Comparison of ENCODE assay signal across 8 mouse cellular contexts in genomic region chr15:79671828-79672348, GRCm38 (mm10). TPM values are rescaled to one million over a fixed set of nuclear protein-coding genes. Genes with fewer than 3 reads are reported as not detected.
DNase-seq lines count a peak whose midpoint lies in the region; ATAC-seq and TF ChIP-seq lines count a peak whose summit lies in the region.
"Not testable (repeated sequence)": the region's sequence is repeated elsewhere in the genome, so short reads cannot be mapped to it uniquely, and the experiment has no call there.

No protein-coding gene starts in this region.

- H3K4me2 ChIP-seq in CH12.LX (ENCODE audit: insufficient read depth, low read depth, poor library complexity, severe bottlenecking) = peak overlapping the region; percentile 96
- peak overlapping the region; percentile 70 for H3K4me2 ChIP-seq in embryonic facial prominence, embryonic 11.5 days (ENCODE audit: low read depth, low read length)
- peak overlapping the region; percentile 91 for H3K4me2 ChIP-seq in forebrain, postnatal 0 days (ENCODE audit: low read depth)
- peak overlapping the region; percentile 78 for H3K4me2 ChIP-seq in hindbrain, embryonic 13.5 days
- peak overlapping the region; percentile 82 for H3K4me2 ChIP-seq in kidney, postnatal 0 days (ENCODE audit: low read length)
- peak overlapping the region; percentile 79 for H3K4me2 ChIP-seq in liver, embryonic 13.5 days
- H3K4me2 ChIP-seq in midbrain, embryonic 13.5 days (replicated peaks) = peak overlapping the region; percentile 90

- not testable (repeated sequence) for H3K27me3 ChIP-seq in CH12.LX (replicated peaks); embryonic facial prominence, embryonic 11.5 days (ENCODE audit: control insufficient read depth, insufficient read depth, low read length); forebrain, postnatal 0 days (ENCODE audit: insufficient read depth, low read length); hindbrain, embryonic 13.5 days; kidney, postnatal 0 days (ENCODE audit: insufficient read depth, low read length); liver, embryonic 13.5 days; midbrain, embryonic 13.5 days; small intestine, adult 2 months (ENCODE audit: control insufficient read depth, insufficient read depth, low read length)

- 84% methylated on average over 11 of the region's 11 CpGs for WGBS in embryonic facial prominence, embryonic 11.5 days
- WGBS in forebrain, postnatal 0 days = 77% methylated on average over 11 of the region's 11 CpGs
- 87% methylated on average over 11 of the region's 11 CpGs for WGBS in hindbrain, embryonic 13.5 days
- 77% methylated on average over 11 of the region's 11 CpGs for WGBS in kidney, postnatal 0 days
- WGBS in liver, embryonic 13.5 days (ENCODE audit: insufficient replicate concordance) = 74% methylated on average over 11 of the region's 11 CpGs
- WGBS in midbrain, embryonic 13.5 days = 88% methylated on average over 11 of the region's 11 CpGs
- 37% methylated on average over 11 of the region's 11 CpGs for WGBS in small intestine, adult 2 months

- H3K27ac ChIP-seq in CH12.LX (ENCODE audit: insufficient read depth, low read depth); embryonic facial prominence, embryonic 11.5 days (replicated peaks; ENCODE audit: low read depth, low read length); forebrain, postnatal 0 days (ENCODE audit: low read depth, low read length); hindbrain, embryonic 13.5 days; kidney, postnatal 0 days; liver, embryonic 13.5 days; midbrain, embryonic 13.5 days; small intestine, adult 2 months (ENCODE audit: insufficient read depth, low read depth, low read length): not testable (repeated sequence)

- not testable (repeated sequence) for DNase-seq in CH12.LX (ENCODE audit: extremely low read depth); embryonic facial prominence, embryonic 11.5 days (ENCODE audit: low spot score); forebrain, postnatal 0 days; kidney, postnatal 0 days (ENCODE audit: low spot score); liver, embryonic 13.5 days

- H3K9me3 ChIP-seq in CH12.LX (replicated peaks; ENCODE audit: low read length); embryonic facial prominence, embryonic 11.5 days (replicated peaks; ENCODE audit: control insufficient read depth, low read length); forebrain, postnatal 0 days (ENCODE audit: low read length); hindbrain, embryonic 13.5 days; kidney, postnatal 0 days (replicated peaks; ENCODE audit: low read length); liver, embryonic 13.5 days (replicated peaks); midbrain, embryonic 13.5 days: not testable (repeated sequence)

- TF ChIP-seq RAD21 in CH12.LX (IDR thresholded peaks at IDR 0.05; ENCODE audit: low read depth, low read length) = not testable (repeated sequence)

- TF ChIP-seq POLR2A in CH12.LX (IDR thresholded peaks at IDR 0.05; ENCODE audit: low read depth, low read length); small intestine, adult 2 months (IDR thresholded peaks at IDR 0.05; ENCODE audit: low read depth, low read length): not testable (repeated sequence)

- not testable (repeated sequence) for TF ChIP-seq CTCF in CH12.LX (conservative IDR thresholded peaks at IDR 0.05 in 1 of 2, IDR thresholded peaks at IDR 0.05 in 1 of 2; ENCODE audit: low read depth in 2 of 2, low read length in 2 of 2); forebrain, postnatal 0 days (IDR thresholded peaks at IDR 0.05; ENCODE audit: low read depth); kidney, postnatal 0 days (IDR thresholded peaks at IDR 0.05; ENCODE audit: low read depth); small intestine, adult 2 months (IDR thresholded peaks at IDR 0.05; ENCODE audit: extremely low read depth, insufficient read length, insufficient replicate concordance, low read depth, low read length)

- peaks cover 2 to 24% of the 10 kb centered on the region in 2 experiments for H3K4me1 ChIP-seq in CH12.LX (ENCODE audit: control insufficient read depth in 1 of 2, insufficient read depth in 2 of 2)
- not testable (repeated sequence) for H3K4me1 ChIP-seq in embryonic facial prominence, embryonic 11.5 days (ENCODE audit: control insufficient read depth, insufficient read depth, low read length); forebrain, postnatal 0 days (ENCODE audit: insufficient read depth); hindbrain, embryonic 13.5 days (replicated peaks); kidney, postnatal 0 days (replicated peaks; ENCODE audit: insufficient read depth, low read length); midbrain, embryonic 13.5 days (replicated peaks); small intestine, adult 2 months (ENCODE audit: control insufficient read depth, insufficient read depth, insufficient read length, low read length)
- H3K4me1 ChIP-seq in liver, embryonic 13.5 days (replicated peaks) = peaks cover 30% of the 10 kb centered on the region

- H3K36me3 ChIP-seq in CH12.LX (replicated peaks in 1 of 2; ENCODE audit: control insufficient read depth in 1 of 2, insufficient read depth in 1 of 2, low read length in 1 of 2) = peaks cover 40 to 63% of the 10 kb centered on the region in 2 experiments
- H3K36me3 ChIP-seq in embryonic facial prominence, embryonic 11.5 days (replicated peaks; ENCODE audit: control insufficient read depth, insufficient read depth, low read depth, low read length) = not testable (repeated sequence)
- H3K36me3 ChIP-seq in forebrain, postnatal 0 days (ENCODE audit: insufficient read depth) = peaks cover 47% of the 10 kb centered on the region
- H3K36me3 ChIP-seq in hindbrain, embryonic 13.5 days = peaks cover 58% of the 10 kb centered on the region
- peaks cover 35% of the 10 kb centered on the region for H3K36me3 ChIP-seq in kidney, postnatal 0 days (ENCODE audit: insufficient read depth, low read length)
- H3K36me3 ChIP-seq in liver, embryonic 13.5 days = peaks cover 55% of the 10 kb centered on the region
- peaks cover 60% of the 10 kb centered on the region for H3K36me3 ChIP-seq in midbrain, embryonic 13.5 days
- H3K36me3 ChIP-seq in small intestine, adult 2 months (ENCODE audit: control insufficient read depth, insufficient read depth, low read length) = peaks cover 32% of the 10 kb centered on the region

- ATAC-seq in embryonic facial prominence, embryonic 11.5 days (replicated peaks; ENCODE audit: insufficient number of reproducible peaks, low FRiP score, low TSS enrichment, low read depth); forebrain, postnatal 0 days; hindbrain, embryonic 13.5 days (ENCODE audit: low FRiP score); kidney, postnatal 0 days (replicated peaks; ENCODE audit: low FRiP score, low read depth); liver, embryonic 13.5 days (ENCODE audit: low read depth); midbrain, embryonic 13.5 days: not testable (repeated sequence)

- peak overlapping the region; percentile 46; the same call in 1 of the 2 replicates for H3K9ac ChIP-seq in CH12.LX (ENCODE audit: insufficient read depth, low read depth)
- not testable (repeated sequence) for H3K9ac ChIP-seq in embryonic facial prominence, embryonic 11.5 days (replicated peaks; ENCODE audit: low read length); forebrain, postnatal 0 days; hindbrain, embryonic 13.5 days; kidney, postnatal 0 days (ENCODE audit: low read depth, low read length); midbrain, embryonic 13.5 days (replicated peaks)
- H3K9ac ChIP-seq in liver, embryonic 13.5 days = peak overlapping the region; percentile 91

- H3K79me2 ChIP-seq in CH12.LX (replicated peaks; ENCODE audit: control insufficient read depth, extremely low read depth, insufficient read depth, poor library complexity, severe bottlenecking) = peaks cover 21% of the 10 kb centered on the region

- dilution Hi-C loops in CH12.LX (cut with MboI; ENCODE audit: extremely low pct_ligation_motif_present, extremely low pct_unique_long_range_greater_than_20kb, low sequenced_read_pairs) = not testable (repeated sequence)

- TF ChIP-seq EP300 in CH12.LX (IDR thresholded peaks at IDR 0.05; ENCODE audit: low read length) = not testable (repeated sequence)

- peak overlapping the region; percentile 57 to 89 (median 62) for H3K4me3 ChIP-seq in CH12.LX (replicated peaks in 1 of 3; ENCODE audit: low read depth in 2 of 3, low read length in 2 of 3, poor library complexity in 1 of 3)
- peak overlapping the region; percentile 89 for H3K4me3 ChIP-seq in embryonic facial prominence, embryonic 11.5 days (ENCODE audit: low read depth, low read length)
- H3K4me3 ChIP-seq in forebrain, postnatal 0 days (ENCODE audit: low read depth, low read length) = peak overlapping the region; percentile 69; the same call in 1 of the 2 replicates
- peak overlapping the region; percentile 93 for H3K4me3 ChIP-seq in hindbrain, embryonic 13.5 days
- H3K4me3 ChIP-seq in kidney, postnatal 0 days (replicated peaks; ENCODE audit: low read depth, low read length) = 0 out of 2 replicates have a peak overlapping the region, but pooled peaks have one; percentile 85
- H3K4me3 ChIP-seq in liver, embryonic 13.5 days (replicated peaks) = peak overlapping the region; percentile 91
- peak overlapping the region; percentile 93 for H3K4me3 ChIP-seq in midbrain, embryonic 13.5 days (replicated peaks)
- peak overlapping the region; percentile 100 for H3K4me3 ChIP-seq in small intestine, adult 2 months (ENCODE audit: low read depth, low read length)

- in situ Hi-C loops in CH12.LX (cut with MboI; ENCODE audit: low pct_ligation_motif_present, low pct_unique_long_range_greater_than_20kb, low sequenced_read_pairs) = not testable (repeated sequence)

RNA-seq across cellular contexts. Expression of gene Tomm22, which starts 1.2 kb away (rescaled TPM):
- total RNA-seq in CH12.LX (2012; rRNA removed) = 109 and 142 TPM in 2 replicates
- total RNA-seq in CH12.LX (2014; rRNA removed) = 495 and 496 TPM in 2 replicates
- 212 and 234 TPM in 2 replicates for polyA plus RNA-seq in CH12.LX (2012; ENCODE audit: insufficient read length, low read depth)
- 308 and 320 TPM in 2 replicates for polyA plus RNA-seq in embryonic facial prominence, embryonic 11.5 days (2014; fragmentation: Nextera tagmentation; extraction: Ambion mirVana)
- total RNA-seq in forebrain, postnatal 0 days (2014; rRNA removed) = 132 and 167 TPM in 2 replicates
- polyA plus RNA-seq in forebrain, postnatal 0 days (2015; fragmentation: Nextera tagmentation; extraction: Ambion mirVana) = 248 and 266 TPM in 2 replicates
- polyA plus RNA-seq in hindbrain, embryonic 13.5 days (2015; fragmentation: Nextera tagmentation; extraction: Ambion mirVana) = 246 and 253 TPM in 2 replicates
- 264 TPM in 2 replicates for polyA plus RNA-seq in kidney, postnatal 0 days (2015; fragmentation: Nextera tagmentation; extraction: Ambion mirVana)
- 199 and 225 TPM in 2 replicates for polyA plus RNA-seq in liver, embryonic 13.5 days (2015; fragmentation: Nextera tagmentation; extraction: Ambion mirVana)
- 254 and 260 TPM in 2 replicates for polyA plus RNA-seq in midbrain, embryonic 13.5 days (2015; fragmentation: Nextera tagmentation; extraction: Ambion mirVana)
- 13.8 and 21.7 TPM in 2 replicates for polyA plus RNA-seq in small intestine, adult 2 months (2012; rRNA removed)

RNA-seq across cellular contexts. Expression of gene Cby1, which starts 12.9 kb away (rescaled TPM):
- 17.6 and 20.2 TPM in 2 replicates for total RNA-seq in CH12.LX (2012; rRNA removed)
- 19.3 and 19.5 TPM in 2 replicates for total RNA-seq in CH12.LX (2014; rRNA removed)
- 16.9 and 20.7 TPM in 2 replicates for polyA plus RNA-seq in CH12.LX (2012; ENCODE audit: insufficient read length, low read depth)
- 64.3 and 66.2 TPM in 2 replicates for polyA plus RNA-seq in embryonic facial prominence, embryonic 11.5 days (2014; fragmentation: Nextera tagmentation; extraction: Ambion mirVana)
- 70.3 and 107 TPM in 2 replicates for total RNA-seq in forebrain, postnatal 0 days (2014; rRNA removed)
- polyA plus RNA-seq in forebrain, postnatal 0 days (2015; fragmentation: Nextera tagmentation; extraction: Ambion mirVana) = 117 and 119 TPM in 2 replicates
- 84.2 and 85.8 TPM in 2 replicates for polyA plus RNA-seq in hindbrain, embryonic 13.5 days (2015; fragmentation: Nextera tagmentation; extraction: Ambion mirVana)
- 51.7 and 52.7 TPM in 2 replicates for polyA plus RNA-seq in kidney, postnatal 0 days (2015; fragmentation: Nextera tagmentation; extraction: Ambion mirVana)
- 18.6 and 19.3 TPM in 2 replicates for polyA plus RNA-seq in liver, embryonic 13.5 days (2015; fragmentation: Nextera tagmentation; extraction: Ambion mirVana)
- polyA plus RNA-seq in midbrain, embryonic 13.5 days (2015; fragmentation: Nextera tagmentation; extraction: Ambion mirVana) = 92.4 and 94.9 TPM in 2 replicates
- 3.1 and 5.6 TPM in 2 replicates for polyA plus RNA-seq in small intestine, adult 2 months (2012; rRNA removed)

RNA-seq across cellular contexts. Expression of gene Fam227a, which starts 13.1 kb away (rescaled TPM):
- 0.34 and 0.42 TPM in 2 replicates for total RNA-seq in CH12.LX (2012; rRNA removed)
- total RNA-seq in CH12.LX (2014; rRNA removed) = 0.12 and 0.48 TPM in 2 replicates
- polyA plus RNA-seq in CH12.LX (2012; ENCODE audit: insufficient read length, low read depth) = 0.20 and 0.31 TPM in 2 replicates
- 1.8 and 3.3 TPM in 2 replicates for polyA plus RNA-seq in embryonic facial prominence, embryonic 11.5 days (2014; fragmentation: Nextera tagmentation; extraction: Ambion mirVana)
- total RNA-seq in forebrain, postnatal 0 days (2014; rRNA removed) = 17.1 and 25.7 TPM in 2 replicates
- 1.0 and 1.9 TPM in 2 replicates for polyA plus RNA-seq in forebrain, postnatal 0 days (2015; fragmentation: Nextera tagmentation; extraction: Ambion mirVana)
- 5.4 and 5.6 TPM in 2 replicates for polyA plus RNA-seq in hindbrain, embryonic 13.5 days (2015; fragmentation: Nextera tagmentation; extraction: Ambion mirVana)
- polyA plus RNA-seq in kidney, postnatal 0 days (2015; fragmentation: Nextera tagmentation; extraction: Ambion mirVana) = 0.66 and 1.3 TPM in 2 replicates
- 0.12 and 0.39 TPM in 2 replicates for polyA plus RNA-seq in liver, embryonic 13.5 days (2015; fragmentation: Nextera tagmentation; extraction: Ambion mirVana)
- polyA plus RNA-seq in midbrain, embryonic 13.5 days (2015; fragmentation: Nextera tagmentation; extraction: Ambion mirVana) = 6.8 and 6.9 TPM in 2 replicates
- polyA plus RNA-seq in small intestine, adult 2 months (2012; rRNA removed) = 0.06 and 0.25 TPM in 2 replicates

RNA-seq across cellular contexts. Expression of gene Josd1, which starts 15.8 kb away (rescaled TPM):
- 34.9 and 41.0 TPM in 2 replicates for total RNA-seq in CH12.LX (2012; rRNA removed)
- 48.3 and 50.6 TPM in 2 replicates for total RNA-seq in CH12.LX (2014; rRNA removed)
- 28.2 and 30.1 TPM in 2 replicates for polyA plus RNA-seq in CH12.LX (2012; ENCODE audit: insufficient read length, low read depth)
- polyA plus RNA-seq in embryonic facial prominence, embryonic 11.5 days (2014; fragmentation: Nextera tagmentation; extraction: Ambion mirVana) = 16.4 and 17.4 TPM in 2 replicates
- total RNA-seq in forebrain, postnatal 0 days (2014; rRNA removed) = 49.2 and 54.1 TPM in 2 replicates
- polyA plus RNA-seq in forebrain, postnatal 0 days (2015; fragmentation: Nextera tagmentation; extraction: Ambion mirVana) = 18.6 and 20.2 TPM in 2 replicates
- polyA plus RNA-seq in hindbrain, embryonic 13.5 days (2015; fragmentation: Nextera tagmentation; extraction: Ambion mirVana) = 19.1 and 20.2 TPM in 2 replicates
- polyA plus RNA-seq in kidney, postnatal 0 days (2015; fragmentation: Nextera tagmentation; extraction: Ambion mirVana) = 18.8 and 19.0 TPM in 2 replicates
- polyA plus RNA-seq in liver, embryonic 13.5 days (2015; fragmentation: Nextera tagmentation; extraction: Ambion mirVana) = 20.0 and 21.6 TPM in 2 replicates
- 18.4 and 20.6 TPM in 2 replicates for polyA plus RNA-seq in midbrain, embryonic 13.5 days (2015; fragmentation: Nextera tagmentation; extraction: Ambion mirVana)
- 9.5 and 14.2 TPM in 2 replicates for polyA plus RNA-seq in small intestine, adult 2 months (2012; rRNA removed)

RNA-seq across cellular contexts. Expression of gene Gtpbp1, which starts 18.8 kb away (rescaled TPM):
- total RNA-seq in CH12.LX (2012; rRNA removed) (32.9 and 34.2 TPM in 2 replicates), CH12.LX (2014; rRNA removed) (25.3 and 25.5 TPM in 2 replicates)
- 45.2 and 45.3 TPM in 2 replicates for polyA plus RNA-seq in CH12.LX (2012; ENCODE audit: insufficient read length, low read depth)
- 29.2 and 31.6 TPM in 2 replicates for polyA plus RNA-seq in embryonic facial prominence, embryonic 11.5 days (2014; fragmentation: Nextera tagmentation; extraction: Ambion mirVana)
- 74.2 and 78.1 TPM in 2 replicates for total RNA-seq in forebrain, postnatal 0 days (2014; rRNA removed)
- polyA plus RNA-seq in forebrain, postnatal 0 days (2015; fragmentation: Nextera tagmentation; extraction: Ambion mirVana) = 43.4 and 47.6 TPM in 2 replicates
- polyA plus RNA-seq in hindbrain, embryonic 13.5 days (2015; fragmentation: Nextera tagmentation; extraction: Ambion mirVana) = 44.8 and 45.2 TPM in 2 replicates
- polyA plus RNA-seq in kidney, postnatal 0 days (2015; fragmentation: Nextera tagmentation; extraction: Ambion mirVana) = 24.3 and 26.9 TPM in 2 replicates
- 32.6 and 36.9 TPM in 2 replicates for polyA plus RNA-seq in liver, embryonic 13.5 days (2015; fragmentation: Nextera tagmentation; extraction: Ambion mirVana)
- polyA plus RNA-seq in midbrain, embryonic 13.5 days (2015; fragmentation: Nextera tagmentation; extraction: Ambion mirVana) = 42.6 and 49.1 TPM in 2 replicates
- polyA plus RNA-seq in small intestine, adult 2 months (2012; rRNA removed) = 18.6 and 34.9 TPM in 2 replicates
